Mouse (Mus musculus) ZHBTc4 (cell line): ENCODE results near the gene Map2k2.
"Not testable (repeated sequence)": the region's sequence is repeated elsewhere in the genome, so short reads cannot be mapped to it uniquely, and the experiment has no call there.

Source experiments
- DNase-seq: peaks from one replicate; pipeline ENCODE4 v3.0.0-alpha.2; 2011; ENCODE audit warnings: low read depth, low spot score

Map2k2 gene

GRCm38 (mm10) chr10:81142551-81142981 is 36.9 kb downstream of the Map2k2 start:
- no peak for DNase-seq

DNA sequence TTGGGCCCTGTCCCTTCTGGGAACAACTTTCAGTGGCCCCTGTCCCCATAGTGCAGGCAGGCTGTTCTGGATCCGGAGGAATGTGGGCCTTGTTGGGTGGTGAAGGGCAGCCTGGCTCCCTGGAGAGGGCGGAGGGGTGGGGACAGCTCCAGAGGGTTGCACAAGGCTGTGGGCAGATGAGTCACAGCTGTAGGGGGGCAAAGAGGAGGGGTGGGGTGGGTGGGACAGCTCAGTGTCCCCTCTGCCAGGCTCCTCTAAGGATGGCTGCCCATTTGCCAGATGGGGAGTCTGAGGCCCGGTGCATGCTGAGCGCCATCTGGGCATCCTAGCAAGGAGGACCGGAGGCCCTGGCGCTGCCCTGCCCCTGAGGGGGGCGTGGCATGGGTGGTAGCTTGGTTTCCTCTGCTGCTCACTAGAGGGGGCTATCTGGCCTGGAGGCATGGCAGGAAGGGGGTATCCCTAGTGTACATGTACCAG is 37.5 kb downstream of the Map2k2 start:
- no peak for DNase-seq

DNA sequence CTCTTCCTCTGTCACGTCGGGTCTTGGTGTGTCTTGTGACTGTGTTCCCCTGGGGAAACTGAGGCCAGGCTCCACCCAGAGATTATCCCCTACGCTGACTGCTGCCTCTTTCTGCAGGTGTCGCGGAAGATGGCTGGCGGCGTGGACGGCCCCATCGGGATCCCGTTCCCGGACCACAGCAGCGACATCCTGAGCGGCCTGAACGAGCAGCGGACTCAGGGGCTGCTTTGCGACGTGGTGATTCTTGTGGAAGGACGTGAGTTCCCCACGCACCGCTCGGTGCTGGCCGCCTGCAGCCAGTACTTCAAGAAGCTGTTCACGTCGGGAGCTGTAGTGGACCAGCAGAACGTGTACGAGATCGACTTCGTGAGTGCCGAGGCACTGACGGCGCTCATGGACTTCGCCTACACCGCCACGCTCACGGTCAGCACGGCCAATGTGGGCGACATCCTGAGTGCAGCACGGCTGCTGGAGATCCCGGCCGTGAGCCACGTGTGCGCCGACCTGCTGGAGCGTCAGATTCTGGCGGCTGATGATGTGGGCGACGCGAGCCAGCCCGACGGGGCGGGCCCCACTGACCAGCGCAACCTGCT is 38.2 kb downstream of the Map2k2 start:
- no peak for DNase-seq

- DNase-seq: no peak
Observed at GRCm38 (mm10) chr10:81144667-81145066, 39.0 kb downstream of the Map2k2 start.

GRCm38 (mm10) chr10:81145307-81145706 is 39.6 kb downstream of the Map2k2 start:
- DNase-seq: no peak

DNA sequence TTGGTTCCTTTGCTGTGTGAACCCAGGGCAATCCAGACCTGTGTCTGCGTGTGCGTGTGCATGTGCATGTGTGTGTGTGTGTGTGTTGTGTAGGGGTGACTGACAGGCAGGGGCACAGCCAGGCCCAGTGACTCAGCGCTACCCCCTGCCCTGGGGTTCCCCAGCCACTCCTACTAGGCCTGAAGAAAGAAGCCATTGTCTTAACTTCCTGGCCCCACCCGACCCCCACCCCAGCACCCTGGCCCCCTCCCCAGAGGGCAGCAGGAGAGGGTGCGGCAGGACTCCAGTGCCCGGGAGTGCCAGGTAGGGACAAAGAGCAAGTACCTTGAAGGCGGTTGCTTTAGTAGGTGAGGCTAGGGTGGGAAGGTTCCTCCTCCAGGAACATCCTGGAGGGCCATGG is 40.1 kb downstream of the Map2k2 start:
- DNase-seq: no peak

GRCm38 (mm10) chr10:81146296-81146695 is 40.6 kb downstream of the Map2k2 start:
- no peak for DNase-seq

DNA sequence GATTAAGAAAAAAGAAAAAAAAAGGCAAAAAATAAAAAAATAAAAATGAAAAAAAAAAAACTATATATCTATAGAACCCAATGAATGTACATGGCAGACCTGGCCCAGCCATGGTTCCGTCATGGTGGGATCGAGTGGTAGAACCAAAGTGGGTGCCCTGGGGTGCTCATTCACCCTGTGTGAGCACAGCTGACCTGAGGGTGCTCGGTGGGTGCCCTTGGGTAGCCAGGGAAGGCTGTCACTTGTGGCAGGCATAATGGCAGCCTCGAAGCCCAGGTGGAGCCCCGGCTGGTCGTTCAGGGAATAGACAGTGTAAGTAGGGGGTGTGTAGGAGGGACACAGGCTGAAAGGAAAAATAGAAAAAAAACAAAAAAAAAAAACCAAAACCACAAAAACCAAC is 45.5 kb downstream of the Map2k2 start:
- no peak for DNase-seq

DNA sequence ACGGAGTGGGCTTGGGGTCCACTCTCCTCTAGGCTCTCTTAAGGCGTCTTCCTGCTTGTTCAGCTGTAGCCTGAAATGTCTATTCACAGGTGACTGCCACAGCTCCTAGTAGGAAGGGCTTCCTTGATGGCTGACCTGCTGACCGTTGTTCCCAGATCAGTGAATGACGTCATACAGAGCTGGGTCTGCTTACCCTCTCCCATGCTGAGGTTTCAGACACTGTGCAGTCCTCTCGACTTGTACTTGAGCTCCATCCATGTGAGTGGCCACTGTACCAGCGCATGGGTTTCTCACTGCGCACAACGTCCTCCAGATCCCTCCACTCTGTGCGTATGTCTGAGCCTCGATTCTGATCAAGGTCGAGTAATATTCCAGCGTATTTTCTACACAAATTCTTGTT is 46.9 kb downstream of the Map2k2 start:
- no peak for DNase-seq

DNA sequence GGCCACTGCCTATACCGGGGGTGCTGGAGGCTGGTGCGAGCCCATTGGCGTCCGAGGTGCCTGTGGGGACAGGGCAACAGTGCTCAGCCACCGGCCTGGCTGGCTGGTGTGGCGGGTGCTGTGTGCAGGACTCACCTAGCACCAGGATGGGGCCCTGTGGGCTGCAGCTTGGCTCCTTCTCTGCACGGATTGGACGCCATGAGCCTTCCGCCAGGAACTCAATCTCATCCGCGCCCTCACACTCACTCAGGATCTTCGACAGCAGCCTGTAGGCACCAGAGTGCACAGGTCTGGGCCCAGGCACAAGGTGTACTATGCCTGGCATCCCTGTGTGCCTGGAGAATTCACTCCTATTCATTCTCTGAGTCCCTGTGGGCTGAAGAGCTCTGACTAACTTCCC is 48.6 kb downstream of the Map2k2 start:
- DNase-seq: peak; percentile 65

GRCm38 (mm10) chr10:81154736-81155135 is 49.0 kb downstream of the Map2k2 start:
- no peak for DNase-seq

- DNase-seq: peak; percentile 64
Observed at GRCm38 (mm10) chr10:81161602-81162317, 56.0 kb downstream of the Map2k2 start.

DNA sequence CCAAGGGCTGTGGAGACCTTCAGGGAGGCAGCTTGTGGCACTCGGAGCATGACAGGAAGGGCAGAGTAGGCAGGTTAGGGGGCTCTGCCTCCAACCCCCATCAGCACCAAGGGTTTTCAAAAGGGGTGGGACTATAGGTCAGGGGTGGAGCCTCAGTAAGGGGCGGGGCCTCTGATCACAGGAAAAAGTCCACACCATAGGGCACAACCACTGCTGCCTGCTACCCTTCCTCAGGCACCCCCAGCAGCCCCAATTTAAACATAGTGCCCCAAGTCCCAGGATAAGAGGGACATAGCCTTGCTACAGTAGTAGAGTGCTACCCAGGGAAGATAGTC is 56.6 kb downstream of the Map2k2 start:
- DNase-seq: peak; percentile 66

GRCm38 (mm10) chr10:81165118-81165517 is 59.4 kb downstream of the Map2k2 start:
- no peak for DNase-seq

DNA sequence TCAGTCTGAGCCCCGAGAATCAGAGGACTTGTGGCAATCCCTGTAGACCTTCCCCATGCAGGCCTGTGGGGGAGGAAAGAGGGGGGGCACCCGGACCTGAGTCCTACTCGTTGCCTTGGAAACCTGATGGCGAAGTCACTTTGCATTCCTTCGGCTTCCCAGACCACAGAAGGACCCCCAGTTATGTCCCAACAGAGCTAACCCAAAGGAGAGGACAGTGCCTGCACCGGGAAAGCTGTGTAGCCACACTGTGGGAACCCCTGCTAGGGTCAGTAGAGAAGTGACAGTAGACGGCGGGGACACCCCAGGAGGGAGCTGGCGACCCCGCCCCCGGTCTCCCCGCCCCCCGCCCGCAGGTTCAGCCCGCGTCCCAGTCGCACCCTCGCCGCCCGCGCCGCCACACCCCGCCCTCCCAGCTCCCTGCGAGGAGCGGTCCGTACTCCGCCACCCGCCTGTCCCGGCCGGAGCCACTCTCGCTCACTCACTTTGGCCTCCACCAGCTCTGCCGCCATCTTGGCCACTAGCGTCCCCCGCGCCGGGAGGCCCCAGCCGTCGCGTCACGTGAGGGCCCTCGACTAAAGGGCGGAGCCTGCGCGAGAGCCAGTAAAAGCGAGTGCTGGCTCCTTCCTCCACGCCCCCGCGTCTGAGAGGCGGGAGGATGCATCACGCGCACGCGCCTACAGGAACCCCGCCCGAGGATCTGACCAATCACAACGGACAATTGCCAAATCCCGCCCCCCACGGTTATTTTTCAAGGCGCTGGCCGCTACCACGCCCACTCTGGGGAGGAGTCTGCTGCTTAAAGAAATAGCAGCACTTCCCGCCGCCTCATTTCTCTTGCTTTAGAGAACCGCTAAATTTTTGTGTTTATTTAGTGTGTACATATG is 61.7 kb downstream of the Map2k2 start, which contains the start of gene Pias4:
Gene Pias4 (minus strand): TSS at position 724 of the 887 bp plus-strand sequence.
- DNase-seq: peak; percentile 100

GRCm38 (mm10) chr10:81168087-81168431 is 62.3 kb downstream of the Map2k2 start:
- no peak for DNase-seq

- peak; percentile 89 for DNase-seq
Observed at GRCm38 (mm10) chr10:81168521-81169244, 63.0 kb downstream of the Map2k2 start.

GRCm38 (mm10) chr10:81169411-81169900 is 63.7 kb downstream of the Map2k2 start:
- DNase-seq: peak; percentile 30

GRCm38 (mm10) chr10:81173132-81173531 is 67.4 kb downstream of the Map2k2 start:
- DNase-seq: peak; percentile 96

DNA sequence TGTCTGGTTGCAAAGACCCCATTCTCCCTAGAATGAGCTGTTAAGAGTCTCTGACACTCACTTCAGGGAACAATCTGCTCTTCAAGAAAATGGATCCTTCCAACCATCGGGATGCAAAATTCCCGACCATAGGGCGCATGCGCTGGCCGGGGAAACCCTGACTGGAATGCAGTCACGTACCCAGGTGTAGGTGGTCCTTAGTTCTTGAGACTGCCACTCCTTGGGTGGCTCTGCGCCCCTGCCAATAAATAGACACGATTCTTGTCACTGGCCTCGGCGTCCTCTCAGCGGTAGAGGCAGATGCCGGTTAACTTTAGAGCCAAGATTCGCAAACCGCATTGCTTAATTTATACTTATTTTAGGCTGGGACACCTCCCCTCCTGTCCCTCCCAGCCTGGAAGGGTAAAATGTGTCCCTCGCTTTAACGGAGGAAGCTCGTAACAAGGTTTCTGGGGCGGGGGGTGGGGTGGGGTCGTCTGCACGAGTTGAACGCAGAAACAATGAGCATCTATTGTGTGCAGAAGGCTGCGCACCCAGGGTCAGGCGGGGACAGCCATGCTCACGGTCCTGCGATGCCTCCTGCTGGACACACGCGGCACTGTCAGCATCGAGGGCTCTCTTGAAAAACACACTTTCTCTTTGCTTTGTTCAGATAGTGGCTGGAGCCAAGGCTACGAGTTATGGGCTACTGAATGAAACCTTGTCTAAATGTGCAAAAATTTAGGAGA is 69.1 kb downstream of the Map2k2 start:
- peak; percentile 95 for DNase-seq

DNA sequence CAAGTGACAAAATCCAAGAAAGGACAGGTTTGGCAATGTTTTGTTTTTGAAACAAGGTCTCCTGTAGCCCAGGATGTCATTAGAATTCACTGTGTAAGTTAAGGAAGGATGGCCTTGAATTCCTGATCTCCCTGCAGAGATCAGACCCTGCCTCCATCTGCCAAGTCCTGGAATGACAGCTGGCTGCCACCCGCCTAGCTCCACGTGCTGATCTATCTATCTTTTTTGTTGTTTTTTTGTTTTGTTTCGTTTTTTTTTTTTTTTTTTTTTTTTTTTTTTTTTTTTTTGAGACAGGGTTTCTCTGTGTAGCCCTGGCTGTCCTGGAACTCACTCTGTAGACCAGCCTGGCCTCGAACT is 69.6 kb downstream of the Map2k2 start:
- DNase-seq: not testable (repeated sequence)
